Mouse (Mus musculus) kidney, embryonic 16.5 days (tissue): ENCODE results near the gene Tut1. TPM values are rescaled to one million over a fixed set of nuclear protein-coding genes. Genes with fewer than 3 reads are reported as not detected.

Experiments
- ATAC-seq: fragments of 200-750 bp; cut with Nextera tagmentation; 2 replicates; pipeline ENCODE4 v1.8.0; 2017; ENCODE audit warnings: moderate TSS enrichment; ENCODE audit not compliant: low FRiP score, low TSS enrichment
- H3K27ac ChIP-seq: fragments of 300-500 bp; sonication (generic); 2 replicates; pipeline ENCODE4 v1.5.1; 2014; ENCODE audit warnings: low read length
- H3K27me3 ChIP-seq: fragments of 300-500 bp; sonication (generic); 2 replicates; pipeline ENCODE4 v1.6.1; 2014; ENCODE audit warnings: low read length, control low read depth, mixed read lengths; ENCODE audit not compliant: insufficient read depth
- H3K36me3 ChIP-seq: fragments of 300-500 bp; sonication (generic); 2 replicates; pipeline ENCODE4 v1.6.1; 2014; ENCODE audit warnings: low read length, control low read depth, mixed read lengths; ENCODE audit not compliant: insufficient read depth
- H3K4me1 ChIP-seq: fragments of 300-500 bp; sonication (generic); 2 replicates; pipeline ENCODE4 v1.6.1; 2014; ENCODE audit warnings: low read length, control low read depth, mixed read lengths; ENCODE audit not compliant: insufficient read depth
- H3K4me2 ChIP-seq: fragments of 300-500 bp; sonication (generic); replicated peaks from 2 replicates; pipeline ENCODE4 v1.6.1; 2014; ENCODE audit warnings: low read depth, low read length
- H3K4me3 ChIP-seq: fragments of 300-500 bp; sonication (generic); 2 replicates; pipeline ENCODE4 v1.5.1; 2014; ENCODE audit warnings: mild to moderate bottlenecking, low read length
- H3K9ac ChIP-seq: fragments of 300-500 bp; sonication (generic); replicated peaks from 2 replicates; pipeline ENCODE4 v1.6.1; 2014; ENCODE audit warnings: low read length
- H3K9me3 ChIP-seq: fragments of 300-500 bp; sonication (generic); 2 replicates; pipeline ENCODE4 v1.6.1; 2016; ENCODE audit warnings: low read length, control low read depth
- WGBS: fragments of 180-500 bp; shearing (Covaris S2); extraction: QIAGEN DNeasy Blood & Tissue Kit; methylation state at CpG from one replicate; pipeline ENCODE4 v1.1.7; 2014; 5-methylcytosine and 5-hydroxymethylcytosine counted together
- polyA plus RNA-seq: library from polyadenylated mRNA; unstranded; fragments of >200 nt; fragmentation: Nextera tagmentation; extraction: Ambion mirVana; gene quantifications from 2 replicates; pipeline ENCODE4 v1.2.1, GENCODE M21; 2015

Gene Tut1
- polyA plus RNA-seq, 1 experiment from 2014 or later: 36.0 TPM

GRCm38 (mm10) chr19:8975491-8975890, 21.8 kb downstream of the Tut1 start:
- no peak overlapping the region for H3K4me2 ChIP-seq
- H3K27me3 ChIP-seq: no peaks in the 10 kb centered on the region
- no peak overlapping the region for H3K4me3 ChIP-seq
- no peak overlapping the region; the same call in 1 of the 2 replicates for H3K9ac ChIP-seq
- no peak for ATAC-seq
- 88% methylated on average over 2 of the region's 2 CpGs for WGBS
- peaks cover 93% of the 10 kb centered on the region for H3K36me3 ChIP-seq
- no peak overlapping the region for H3K27ac ChIP-seq
- H3K9me3 ChIP-seq: no peaks in the 10 kb centered on the region
- 0 out of 2 replicates have a peak, but pooled peaks cover 4% of the 10 kb centered on the region for H3K4me1 ChIP-seq

DNA sequence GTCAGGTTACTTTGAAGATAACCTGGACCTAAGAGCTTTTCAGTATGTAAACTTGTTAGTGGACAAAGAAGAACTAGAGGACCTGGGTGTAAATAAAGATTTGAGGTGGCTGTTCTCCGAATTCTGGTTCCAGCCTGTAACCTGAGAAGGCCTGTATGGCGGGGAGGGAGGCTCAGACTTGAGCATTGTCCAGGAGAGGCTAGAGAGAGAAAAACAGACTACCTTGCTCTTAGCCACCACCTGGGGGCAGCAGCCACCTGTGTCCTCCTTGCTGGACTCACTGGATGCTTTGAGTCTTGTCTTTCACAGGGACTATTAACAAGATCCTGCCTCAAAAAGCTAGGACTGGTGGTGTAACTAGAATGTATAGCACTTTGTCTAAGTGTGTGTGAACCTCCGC, 22.9 kb downstream of the Tut1 start:
- H3K36me3 ChIP-seq: peaks cover 84% of the 10 kb centered on the region
- H3K4me2 ChIP-seq: no peak overlapping the region
- H3K9ac ChIP-seq: no peak overlapping the region
- H3K27ac ChIP-seq: peak overlapping the region; percentile 28; the same call in 1 of the 2 replicates
- no peaks in the 10 kb centered on the region for H3K27me3 ChIP-seq
- no peak overlapping the region for H3K4me3 ChIP-seq
- ATAC-seq: peak; percentile 85
- H3K4me1 ChIP-seq: 0 out of 2 replicates have a peak, but pooled peaks cover 4% of the 10 kb centered on the region
- 33% methylated on average over 3 of the region's 3 CpGs for WGBS
- no peaks in the 10 kb centered on the region for H3K9me3 ChIP-seq

GRCm38 (mm10) chr19:8980771-8981170, 27.1 kb downstream of the Tut1 start:
- Histone ChIP-seq H3K27ac (no peak overlapping the region), H3K27me3 (no peaks in the 10 kb centered on the region), H3K9me3 (no peaks in the 10 kb centered on the region), H3K36me3 (peaks cover 45% of the 10 kb centered on the region), H3K4me1 (peaks cover 19% of the 10 kb centered on the region), H3K9ac (no peak overlapping the region), H3K4me3 (no peak overlapping the region), H3K4me2 (no peak overlapping the region)
- WGBS: 64% methylated on average over 5 of the region's 5 CpGs
- ATAC-seq: no peak

DNA sequence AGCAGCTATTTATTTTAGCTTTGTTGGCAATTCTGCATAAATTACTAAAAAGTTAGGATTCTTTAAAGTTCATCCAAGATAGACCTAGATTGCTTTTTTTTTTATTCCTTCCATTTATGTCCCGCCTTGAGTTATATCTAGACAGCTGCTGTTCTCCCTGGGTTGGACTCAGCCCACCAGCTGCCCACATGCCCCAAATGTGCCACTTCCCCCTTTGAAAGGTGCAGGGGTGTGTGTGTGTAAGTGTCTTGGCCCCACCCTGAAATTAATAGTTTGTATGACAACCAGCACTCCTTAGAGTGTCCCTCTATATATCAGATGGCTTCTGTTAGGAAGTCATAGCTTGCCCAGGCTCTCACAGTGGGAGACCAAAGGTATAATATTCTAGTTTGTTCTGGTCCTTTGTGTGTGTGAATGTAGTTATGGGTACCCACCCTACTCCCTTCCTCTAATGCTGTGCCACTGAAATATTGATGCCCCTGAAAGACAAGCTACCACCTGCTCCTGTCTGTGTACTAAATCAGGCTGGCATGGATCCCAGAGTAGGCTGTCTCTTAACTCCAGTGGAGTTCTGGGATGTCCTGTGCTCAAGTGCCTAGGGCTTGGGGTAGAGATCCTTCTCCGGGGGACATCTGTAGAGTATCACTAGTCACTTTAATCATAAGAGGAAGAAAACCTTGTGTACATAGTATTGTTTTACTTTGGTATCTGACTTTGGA, 28.0 kb downstream of the Tut1 start:
- H3K27ac ChIP-seq: no peak overlapping the region
- WGBS: 79% methylated on average over 2 of the region's 2 CpGs
- ATAC-seq: no peak
- peaks cover 16% of the 10 kb centered on the region for H3K4me1 ChIP-seq
- no peak overlapping the region for H3K9ac ChIP-seq
- no peak overlapping the region for H3K4me2 ChIP-seq
- no peaks in the 10 kb centered on the region for H3K27me3 ChIP-seq
- peaks cover 37% of the 10 kb centered on the region for H3K36me3 ChIP-seq
- H3K4me3 ChIP-seq: no peak overlapping the region
- H3K9me3 ChIP-seq: no peaks in the 10 kb centered on the region

DNA sequence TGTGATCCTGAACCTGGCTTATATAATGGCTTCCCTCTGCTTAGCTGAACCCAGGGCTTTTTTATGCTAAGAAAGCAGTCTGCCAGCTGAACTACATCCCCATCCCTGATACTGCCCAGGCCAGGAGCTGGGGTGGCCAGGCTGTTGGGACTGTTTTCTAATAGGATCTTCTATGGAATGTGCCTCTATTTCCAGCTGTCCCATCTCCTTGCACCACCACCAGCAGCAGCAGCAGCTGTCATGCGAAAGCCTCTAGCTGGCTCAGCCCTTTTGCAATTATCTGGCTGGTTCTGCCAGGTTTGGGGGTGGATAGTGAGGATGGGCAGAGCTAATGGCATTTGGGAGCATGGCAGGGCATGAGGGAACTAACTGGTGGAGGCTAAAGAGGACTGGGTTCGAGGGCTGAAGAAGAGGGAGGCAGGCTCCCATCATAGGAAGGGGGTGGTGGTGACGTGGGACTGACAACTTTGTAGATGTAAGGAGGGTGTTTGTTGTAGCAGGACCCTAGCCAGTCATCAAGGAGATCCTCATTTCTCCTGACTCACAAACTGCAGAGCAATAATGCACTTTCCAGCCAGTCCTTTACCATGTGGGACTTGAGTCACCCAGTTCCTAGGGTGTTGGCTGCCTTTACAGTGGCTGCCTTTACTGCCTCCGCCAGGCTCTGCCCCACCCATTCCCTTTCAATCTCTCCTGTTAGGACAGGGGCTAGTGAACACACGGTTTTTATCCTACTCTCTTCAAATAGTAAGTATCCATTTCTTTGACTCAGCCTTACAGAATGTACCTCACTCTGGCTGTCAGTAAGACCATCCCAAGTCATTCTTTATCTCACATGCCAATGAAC, 28.9 kb downstream of the Tut1 start:
- Histone ChIP-seq H3K27ac (peak overlapping the region; percentile 27; the same call in 1 of the 2 replicates), H3K4me3 (no peak overlapping the region), H3K9ac (no peak overlapping the region), H3K27me3 (no peaks in the 10 kb centered on the region), H3K9me3 (no peaks in the 10 kb centered on the region), H3K4me2 (no peak overlapping the region), H3K4me1 (peaks cover 16% of the 10 kb centered on the region), H3K36me3 (peaks cover 28% of the 10 kb centered on the region)
- 42% methylated on average over 5 of the region's 5 CpGs for WGBS
- ATAC-seq: no peak

DNA sequence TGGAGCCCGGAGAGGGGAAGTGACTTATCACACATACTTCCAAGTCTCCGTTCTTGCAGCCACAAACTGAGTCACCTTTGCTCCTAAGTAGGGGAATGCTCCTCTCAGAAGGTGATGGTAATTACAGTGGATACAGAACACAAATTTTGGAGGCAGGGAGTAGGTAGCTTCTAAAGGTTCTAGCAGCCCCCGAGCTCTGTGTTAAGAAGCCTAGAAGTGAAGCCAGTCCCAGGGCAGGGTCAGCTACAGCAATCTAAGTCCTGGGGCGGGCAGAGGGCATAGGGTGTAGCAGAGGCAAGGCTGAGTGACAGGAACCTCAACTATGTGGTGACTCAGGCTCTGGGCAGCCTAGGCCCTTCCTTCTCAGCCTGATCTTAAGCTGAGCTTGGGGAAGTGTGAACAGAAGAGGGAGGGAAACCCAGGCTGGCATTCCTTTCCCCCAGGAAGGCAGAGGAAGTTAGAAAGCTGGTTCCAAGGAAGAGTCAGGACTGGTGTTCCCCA, 29.6 kb downstream of the Tut1 start:
- no peak for ATAC-seq
- Histone ChIP-seq H3K4me1 (peaks cover 20% of the 10 kb centered on the region), H3K27ac (peak overlapping the region; percentile 27; the same call in 1 of the 2 replicates)

DNA sequence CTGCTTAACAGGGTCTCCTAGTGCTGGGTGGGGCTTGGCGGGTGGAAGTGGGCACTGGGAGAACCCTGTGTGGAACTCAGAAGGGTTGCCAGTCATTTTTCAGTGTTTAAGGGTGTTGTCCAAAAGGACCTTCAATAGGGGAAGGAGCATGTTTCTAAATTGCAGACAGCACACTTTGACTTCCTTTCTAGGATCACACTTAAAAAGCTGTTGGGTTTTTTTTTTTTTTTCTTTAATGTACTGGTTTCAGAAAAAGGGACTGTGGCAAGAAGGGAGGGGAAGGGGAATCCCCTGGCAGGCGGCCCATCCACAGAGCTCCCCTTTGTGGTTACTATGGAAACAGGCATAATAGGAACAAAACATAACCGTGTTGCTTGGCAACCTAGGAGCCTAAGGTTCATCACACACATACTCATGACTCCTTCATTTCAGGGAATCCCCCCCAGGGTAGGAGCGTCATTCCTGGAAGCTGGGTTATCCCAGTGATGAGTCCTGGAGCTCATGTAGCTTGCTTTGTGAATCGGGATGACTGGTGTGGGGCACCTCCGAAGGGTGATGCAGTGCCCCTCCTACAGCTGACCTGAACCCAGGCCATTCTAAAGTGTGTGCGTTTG, 30.7 kb downstream of the Tut1 start:
- WGBS: 18% methylated on average over 7 of the region's 7 CpGs
- Histone ChIP-seq H3K4me3 (no peak overlapping the region), H3K9me3 (no peaks in the 10 kb centered on the region), H3K9ac (no peak overlapping the region), H3K4me1 (peaks cover 28% of the 10 kb centered on the region), H3K27me3 (peaks cover 6% of the 10 kb centered on the region; the same call in 1 of the 2 replicates), H3K4me2 (no peak overlapping the region), H3K36me3 (peaks cover 11% of the 10 kb centered on the region), H3K27ac (no peak overlapping the region)
- ATAC-seq: no peak

More for the DNA sequence above, 29.6 kb downstream of the Tut1 start:
- Histone ChIP-seq H3K4me2 (no peak overlapping the region), H3K9ac (no peak overlapping the region), H3K27me3 (peaks cover 4% of the 10 kb centered on the region; the same call in 1 of the 2 replicates), H3K9me3 (no peaks in the 10 kb centered on the region), H3K4me3 (no peak overlapping the region), H3K36me3 (peaks cover 22% of the 10 kb centered on the region)
- WGBS: 39% methylated on average over 4 of the region's 4 CpGs

GRCm38 (mm10) chr19:8985891-8986290, 32.2 kb downstream of the Tut1 start:
- H3K27ac ChIP-seq: no peak overlapping the region
- no peak for ATAC-seq
- WGBS: 61% methylated on average over 5 of the region's 5 CpGs
- no peak overlapping the region for H3K4me3 ChIP-seq
- H3K4me2 ChIP-seq: no peak overlapping the region
- H3K27me3 ChIP-seq: peaks cover 6% of the 10 kb centered on the region; the same call in 1 of the 2 replicates
- no peaks in the 10 kb centered on the region for H3K9me3 ChIP-seq
- H3K36me3 ChIP-seq: no peaks in the 10 kb centered on the region; the same call in 1 of the 2 replicates
- no peak overlapping the region for H3K9ac ChIP-seq
- H3K4me1 ChIP-seq: peaks cover 35% of the 10 kb centered on the region

DNA sequence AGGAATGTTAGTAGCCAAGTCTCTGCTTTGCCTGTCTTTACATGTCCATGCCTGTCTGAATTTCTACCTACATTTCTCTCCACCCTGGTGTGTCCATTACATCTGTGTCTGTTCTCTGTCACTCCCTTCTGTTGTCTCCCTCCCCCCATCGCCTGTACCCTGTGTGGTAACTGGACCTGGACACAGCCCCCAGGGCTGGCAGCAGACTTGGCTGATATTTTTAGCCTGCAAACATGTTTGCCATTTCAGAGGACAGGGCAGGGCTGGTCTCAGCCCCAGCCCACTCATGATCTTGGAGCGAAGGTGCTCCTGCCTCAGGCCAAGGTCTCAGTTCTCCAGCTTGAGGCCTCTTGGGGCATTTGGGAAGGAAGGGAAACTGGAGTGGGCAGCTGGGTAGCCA, 34.2 kb downstream of the Tut1 start:
- Histone ChIP-seq H3K4me2 (no peak overlapping the region), H3K27me3 (peaks cover 6% of the 10 kb centered on the region; the same call in 1 of the 2 replicates), H3K27ac (no peak overlapping the region), H3K36me3 (no peaks in the 10 kb centered on the region), H3K9ac (no peak overlapping the region), H3K9me3 (no peaks in the 10 kb centered on the region), H3K4me3 (no peak overlapping the region), H3K4me1 (peaks cover 54% of the 10 kb centered on the region)
- WGBS: 54% methylated on average over 2 of the region's 2 CpGs
- no peak for ATAC-seq
